Mouse (Mus musculus) intestine, embryonic 16.5 days (tissue): ENCODE results near the gene Gabra1. TPM values are rescaled to one million over a fixed set of nuclear protein-coding genes. Genes with fewer than 3 reads are reported as not detected.
A peak's percentile ranks its signal among the peaks of the same experiment; 100 is the strongest.

ENCODE experiments used
- ATAC-seq: fragments of 200-750 bp; cut with Nextera tagmentation; 2 replicates; pipeline ENCODE4 v1.8.0; 2017; ENCODE audit warnings: moderate TSS enrichment, moderate library complexity
- H3K27ac ChIP-seq: fragments of 300-500 bp; sonication (generic); 2 replicates; pipeline ENCODE4 v1.5.1; 2014; ENCODE audit warnings: mild to moderate bottlenecking, low read length
- H3K27me3 ChIP-seq: fragments of 300-500 bp; sonication (generic); replicated peaks from 2 replicates; pipeline ENCODE4 v1.6.1; 2014; ENCODE audit warnings: low read length, control low read depth, mixed read lengths; ENCODE audit not compliant: control insufficient read depth, insufficient read depth
- H3K36me3 ChIP-seq: fragments of 300-500 bp; sonication (generic); 2 replicates; pipeline ENCODE4 v1.6.1; 2014; ENCODE audit warnings: low read length, control low read depth; ENCODE audit not compliant: control insufficient read depth, insufficient read depth
- H3K4me1 ChIP-seq: fragments of 300-500 bp; sonication (generic); 2 replicates; pipeline ENCODE4 v1.6.1; 2014; ENCODE audit warnings: low read length, control low read depth, mixed read lengths; ENCODE audit not compliant: control insufficient read depth, insufficient read depth
- H3K4me2 ChIP-seq: fragments of 300-500 bp; sonication (generic); 2 replicates; pipeline ENCODE4 v1.6.1; 2014; ENCODE audit warnings: low read depth, low read length, control low read depth
- H3K4me3 ChIP-seq: fragments of 300-500 bp; sonication (generic); 2 replicates; pipeline ENCODE4 v1.5.1; 2014; ENCODE audit warnings: mild to moderate bottlenecking, low read length
- H3K9ac ChIP-seq: fragments of 300-500 bp; sonication (generic); 2 replicates; pipeline ENCODE4 v1.6.1; 2014; ENCODE audit warnings: low read depth, low read length
- H3K9me3 ChIP-seq: fragments of 300-500 bp; sonication (generic); 2 replicates; pipeline ENCODE4 v1.6.1; 2016; ENCODE audit warnings: low read length, control low read depth; ENCODE audit not compliant: control insufficient read depth
- WGBS: fragments of 180-500 bp; shearing (Covaris S2); extraction: QIAGEN DNeasy Blood & Tissue Kit; methylation state at CpG from one replicate; pipeline ENCODE4 v1.1.7; 2014; 5-methylcytosine and 5-hydroxymethylcytosine counted together
- polyA plus RNA-seq: library from polyadenylated mRNA; unstranded; fragments of >200 nt; fragmentation: Nextera tagmentation; extraction: Ambion mirVana; gene quantifications from 2 replicates; pipeline ENCODE4 v1.2.1, GENCODE M21; 2015

Gabra1 gene
- 2.4 and 3.3 TPM in 2 replicates for polyA plus RNA-seq

DNA sequence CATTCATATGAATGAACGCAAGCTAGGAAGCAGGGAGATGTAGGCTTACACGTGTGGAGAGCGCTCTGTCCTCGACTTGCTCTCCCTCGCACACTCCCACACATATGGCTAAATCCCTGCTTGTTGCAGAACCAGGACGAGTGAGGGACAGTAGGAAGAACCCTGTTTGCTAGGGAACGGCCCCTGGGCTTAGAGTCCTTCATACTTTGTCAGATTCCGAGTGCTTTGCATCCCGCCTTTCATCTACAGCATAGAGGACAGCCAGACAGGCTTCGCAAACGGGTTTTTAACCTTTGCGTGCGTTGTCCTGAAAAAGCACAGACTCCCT is at the start of gene Gabra1:
Gene Gabra1 (minus strand): TSS at position 106 of the 328 bp plus-strand sequence.
- no peaks in the 10 kb centered on the region for H3K9me3 ChIP-seq
- H3K36me3 ChIP-seq: no peaks in the 10 kb centered on the region
- ATAC-seq: peak; percentile 67; the same call in 1 of the 2 replicates
- H3K4me3 ChIP-seq: peak within 1 kb of the TSS; percentile 63
- peak within 1 kb of the TSS; percentile 94 for H3K4me2 ChIP-seq
- no peak within 1 kb of the TSS for H3K27ac ChIP-seq
- 0 out of 2 replicates have a peak, but pooled peaks cover 3% of the 10 kb centered on the region for H3K27me3 ChIP-seq
- 1% methylated on average over 13 of the region's 13 CpGs for WGBS
- H3K4me1 ChIP-seq: peaks cover 3% of the 10 kb centered on the region
- H3K9ac ChIP-seq: peak within 1 kb of the TSS; percentile 70

DNA sequence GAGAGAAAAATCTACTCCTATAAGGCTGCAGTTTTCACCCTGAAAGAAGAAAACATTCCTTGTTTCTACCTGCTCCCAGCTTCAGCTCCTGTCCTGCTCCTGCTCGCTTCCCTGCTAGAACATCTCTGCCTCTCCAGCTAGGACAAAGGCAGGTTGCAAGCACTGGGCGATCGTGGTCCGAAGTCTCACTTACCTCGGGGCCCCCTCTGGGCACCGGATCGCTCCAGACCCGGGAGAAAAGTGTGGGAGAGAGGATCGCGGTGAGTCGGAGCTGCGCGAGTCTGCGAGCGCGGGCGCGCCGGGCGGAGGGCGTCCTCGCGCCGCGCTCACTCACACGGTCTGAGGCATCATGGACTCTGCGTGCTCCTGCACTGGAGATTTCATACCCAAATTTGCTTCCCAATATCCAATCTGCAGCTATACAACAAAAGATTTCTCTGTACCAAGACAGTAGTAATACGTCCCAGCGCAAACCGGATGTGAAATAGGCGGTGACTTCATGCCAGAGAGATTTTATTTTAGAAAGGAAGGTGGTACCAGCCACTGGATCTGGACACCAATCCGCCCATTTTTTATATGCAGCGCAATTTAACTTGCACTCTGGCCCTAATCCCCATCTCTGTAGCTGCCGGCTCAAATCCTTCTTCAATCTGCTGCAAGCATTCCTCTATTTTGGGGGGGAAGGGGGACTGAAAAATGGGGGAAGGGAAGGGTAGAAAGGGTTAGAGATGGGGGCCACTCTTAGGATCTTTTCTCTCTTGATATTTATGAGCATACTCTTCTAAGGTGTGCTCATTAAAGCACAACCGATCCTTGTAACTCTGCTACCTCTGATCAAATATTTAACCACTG is 531 bp downstream of the Gabra1 start:
- Histone ChIP-seq H3K27ac (no peak overlapping the region), H3K9ac (peak overlapping the region; percentile 70), H3K36me3 (no peaks in the 10 kb centered on the region), H3K27me3 (0 out of 2 replicates have a peak, but pooled peaks cover 3% of the 10 kb centered on the region), H3K4me1 (peaks cover 3% of the 10 kb centered on the region), H3K4me2 (peak overlapping the region; percentile 94), H3K4me3 (peak overlapping the region; percentile 63), H3K9me3 (no peaks in the 10 kb centered on the region)
- WGBS: under 1% methylated on average over 35 of the region's 35 CpGs
- peak; percentile 87 for ATAC-seq

DNA sequence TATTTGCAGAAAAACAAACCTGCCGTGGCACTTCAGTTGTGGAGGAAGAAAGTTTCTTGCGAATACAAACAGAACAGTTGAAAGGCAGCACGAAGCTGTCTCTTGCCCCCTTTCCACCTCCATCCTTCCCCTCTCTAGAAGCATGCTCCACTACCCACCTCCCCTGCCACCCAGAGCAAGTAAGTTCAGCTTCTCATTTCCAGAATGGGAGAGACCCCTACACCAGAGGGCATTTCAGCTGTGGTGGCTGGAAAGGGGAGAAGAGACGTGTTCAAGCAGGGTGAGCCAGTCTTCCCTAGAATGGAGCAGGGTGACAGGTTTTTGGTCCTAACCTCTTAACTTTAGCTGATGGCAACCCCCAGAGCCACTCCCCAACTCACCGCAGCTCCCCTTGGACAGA is 1.3 kb downstream of the Gabra1 start:
- Histone ChIP-seq H3K9me3 (no peaks in the 10 kb centered on the region), H3K4me3 (peak overlapping the region; percentile 63), H3K27me3 (0 out of 2 replicates have a peak, but pooled peaks cover 3% of the 10 kb centered on the region), H3K27ac (no peak overlapping the region), H3K9ac (peak overlapping the region; percentile 70; the same call in 1 of the 2 replicates), H3K36me3 (no peaks in the 10 kb centered on the region), H3K4me1 (peaks cover 3% of the 10 kb centered on the region), H3K4me2 (peak overlapping the region; percentile 94)
- 23% methylated on average over 5 of the region's 5 CpGs for WGBS
- ATAC-seq: no peak

DNA sequence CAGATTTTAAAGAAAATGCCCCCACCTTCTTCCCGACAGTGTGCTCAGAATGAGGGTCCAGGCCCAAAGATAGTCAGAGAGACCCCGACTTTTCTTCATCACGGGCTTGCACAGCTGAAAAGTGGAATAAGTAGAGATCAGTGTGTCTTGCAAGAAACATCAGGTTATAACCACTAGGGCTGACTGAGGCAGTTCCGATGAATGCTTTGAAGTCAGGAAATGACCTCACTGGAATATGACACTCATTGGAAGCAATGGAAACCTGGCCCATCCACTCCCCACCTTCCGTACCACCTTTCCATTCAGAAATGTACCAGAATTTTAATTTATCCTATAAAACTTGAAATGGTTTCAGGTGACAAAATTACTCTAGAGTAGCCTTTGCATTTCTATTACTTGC is 3.2 kb downstream of the Gabra1 start:
- no peak overlapping the region for H3K27ac ChIP-seq
- no peaks in the 10 kb centered on the region for H3K36me3 ChIP-seq
- H3K9me3 ChIP-seq: no peaks in the 10 kb centered on the region
- 0 out of 2 replicates have a peak, but pooled peaks cover 3% of the 10 kb centered on the region for H3K27me3 ChIP-seq
- no peak for ATAC-seq
- no peak overlapping the region for H3K4me2 ChIP-seq
- peaks cover 3% of the 10 kb centered on the region for H3K4me1 ChIP-seq
- no peak overlapping the region for H3K4me3 ChIP-seq
- H3K9ac ChIP-seq: no peak overlapping the region
- 82% methylated on average over 5 of the region's 5 CpGs for WGBS

DNA sequence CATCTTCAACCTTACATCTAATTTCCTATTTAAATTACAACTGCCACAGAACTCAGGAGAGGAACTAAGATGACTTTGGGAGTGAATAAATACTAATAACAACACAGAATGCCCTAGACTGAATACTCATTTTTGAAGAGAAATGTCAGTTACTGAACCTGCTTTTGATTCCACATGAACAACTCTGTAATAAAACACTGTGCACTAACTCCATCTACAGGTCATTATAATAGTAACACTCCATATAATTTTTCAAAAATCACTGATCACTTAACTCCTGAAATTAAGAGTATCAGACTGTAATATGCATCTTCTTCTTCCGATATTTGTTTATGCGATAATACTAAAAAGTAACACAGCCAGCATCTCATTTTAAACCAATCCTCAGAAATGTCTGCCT is 4.4 kb downstream of the Gabra1 start:
- no peak overlapping the region for H3K4me2 ChIP-seq
- H3K9ac ChIP-seq: no peak overlapping the region
- H3K36me3 ChIP-seq: no peaks in the 10 kb centered on the region
- H3K4me1 ChIP-seq: peaks cover 3% of the 10 kb centered on the region
- H3K27me3 ChIP-seq: 0 out of 2 replicates have a peak, but pooled peaks cover 3% of the 10 kb centered on the region
- H3K4me3 ChIP-seq: no peak overlapping the region
- ATAC-seq: no peak
- 91% methylated on average over 2 of the region's 2 CpGs for WGBS
- no peak overlapping the region for H3K27ac ChIP-seq
- no peaks in the 10 kb centered on the region for H3K9me3 ChIP-seq

DNA sequence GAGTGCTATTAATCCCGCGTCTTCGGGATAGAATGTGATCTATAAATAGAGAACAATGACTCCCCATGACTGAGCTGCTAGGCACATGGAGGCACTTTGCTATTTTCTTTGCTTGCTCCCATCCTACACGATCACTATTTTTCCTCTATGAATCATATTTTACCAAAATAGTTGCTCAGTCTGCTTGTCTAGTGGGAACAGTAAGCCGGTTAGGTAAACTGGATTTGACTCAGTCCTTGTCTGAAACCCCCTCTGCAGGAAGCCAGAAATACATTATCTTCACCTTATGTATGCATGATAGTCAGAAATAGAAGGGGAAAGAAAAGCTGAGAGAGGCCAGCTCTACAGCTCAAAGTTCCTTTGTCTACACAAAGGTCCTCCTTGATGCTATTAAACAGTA is 31.3 kb downstream of the Gabra1 start:
- Histone ChIP-seq H3K9ac (no peak overlapping the region), H3K4me2 (no peak overlapping the region), H3K9me3 (no peaks in the 10 kb centered on the region), H3K4me1 (no peaks in the 10 kb centered on the region), H3K27ac (no peak overlapping the region), H3K4me3 (no peak overlapping the region), H3K36me3 (no peaks in the 10 kb centered on the region), H3K27me3 (no peaks in the 10 kb centered on the region)
- WGBS: 79% methylated on average over 5 of the region's 5 CpGs
- no peak for ATAC-seq

DNA sequence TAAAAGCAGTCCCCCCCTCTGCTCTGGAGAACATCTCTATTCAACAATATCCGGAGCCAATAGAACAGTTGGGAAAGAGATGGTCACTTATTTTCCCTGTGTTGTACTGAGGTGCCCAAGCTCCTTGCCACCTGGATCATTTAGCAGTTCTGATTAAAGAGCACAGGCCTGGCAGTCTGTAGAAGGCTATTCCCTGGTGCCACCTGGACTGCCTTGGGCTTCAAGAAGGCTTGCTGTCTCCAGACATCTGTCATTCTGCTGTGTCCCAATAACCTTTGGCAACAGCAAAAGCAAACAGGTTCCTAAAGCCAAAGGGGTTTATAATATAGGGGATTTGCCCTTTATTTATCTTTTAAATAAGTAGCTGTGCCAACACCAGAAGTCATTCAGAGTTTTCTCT is 65.8 kb downstream of the Gabra1 start:
- Histone ChIP-seq H3K4me2 (no peak overlapping the region), H3K27ac (no peak overlapping the region), H3K27me3 (no peaks in the 10 kb centered on the region), H3K4me3 (no peak overlapping the region), H3K9ac (no peak overlapping the region), H3K36me3 (no peaks in the 10 kb centered on the region), H3K4me1 (no peaks in the 10 kb centered on the region), H3K9me3 (no peaks in the 10 kb centered on the region)
- 84% methylated on average over 1 of the region's 1 CpGs for WGBS
- no peak for ATAC-seq

DNA sequence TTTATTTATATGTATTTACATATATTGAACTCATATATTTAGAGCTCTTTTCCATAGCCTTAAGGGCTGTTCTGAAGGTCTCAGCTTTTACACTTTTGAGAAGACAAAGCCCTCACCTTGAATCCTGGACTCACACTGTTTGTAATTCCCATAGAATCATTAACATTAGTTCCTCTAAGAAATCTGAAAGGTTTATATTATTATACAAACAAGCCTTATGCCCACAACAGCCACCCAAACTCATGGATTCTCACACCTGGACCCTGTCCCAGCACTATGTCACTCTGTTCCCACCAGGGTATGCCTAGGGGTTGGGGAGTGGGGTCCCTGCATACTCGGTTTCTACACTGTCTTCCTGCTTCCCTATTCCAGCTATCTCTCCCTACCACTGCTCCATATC is 72.7 kb downstream of the Gabra1 start:
- no peaks in the 10 kb centered on the region for H3K4me1 ChIP-seq
- no peaks in the 10 kb centered on the region for H3K9me3 ChIP-seq
- H3K36me3 ChIP-seq: no peaks in the 10 kb centered on the region
- H3K27me3 ChIP-seq: no peaks in the 10 kb centered on the region
- no peak overlapping the region for H3K4me2 ChIP-seq
- no peak for ATAC-seq
- H3K4me3 ChIP-seq: no peak overlapping the region
- WGBS: 65% methylated on average over 1 of the region's 1 CpGs
- H3K9ac ChIP-seq: no peak overlapping the region
- no peak overlapping the region for H3K27ac ChIP-seq

DNA sequence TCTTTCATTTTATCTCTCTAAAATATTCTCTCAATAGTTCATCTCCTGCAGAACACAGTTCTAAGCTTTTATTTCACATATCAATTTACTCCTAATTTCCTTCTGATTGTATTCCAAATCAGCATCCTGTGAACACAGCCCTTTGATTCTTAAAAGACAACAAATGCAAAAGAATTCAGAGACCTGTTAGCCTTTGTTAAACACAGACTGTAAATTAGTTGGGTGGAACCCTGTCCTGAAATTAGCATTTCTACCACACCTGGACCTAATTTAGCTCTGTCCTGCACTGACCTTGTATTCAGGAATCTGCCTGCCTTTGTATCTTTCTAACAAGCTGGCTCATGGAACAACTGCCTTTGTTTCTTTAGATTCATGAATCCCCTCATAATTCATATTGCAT is 73.1 kb downstream of the Gabra1 start:
- H3K4me1 ChIP-seq: no peaks in the 10 kb centered on the region
- H3K36me3 ChIP-seq: no peaks in the 10 kb centered on the region
- H3K9ac ChIP-seq: no peak overlapping the region
- ATAC-seq: no peak
- H3K27me3 ChIP-seq: no peaks in the 10 kb centered on the region
- H3K27ac ChIP-seq: no peak overlapping the region
- no peaks in the 10 kb centered on the region for H3K9me3 ChIP-seq
- no peak overlapping the region for H3K4me2 ChIP-seq
- no peak overlapping the region for H3K4me3 ChIP-seq
